Mouse (Mus musculus): Measurements from ENCODE around the gene Dnajc22. TPM values are rescaled to one million over a fixed set of nuclear protein-coding genes. Genes with fewer than 3 reads are reported as not detected.
"Not testable (repeated sequence)": the region's sequence is repeated elsewhere in the genome, so short reads cannot be mapped to it uniquely, and the experiment has no call there.

Gene Dnajc22
- polyA plus RNA-seq, 1 experiment from 2014 or later = 0.21 TPM

- no peak overlapping the region for H3K9ac ChIP-seq (replicated peaks; ENCODE audit: low read depth, low read length)
- H3K4me2 ChIP-seq (ENCODE audit: low read depth, low read length) = no peak overlapping the region
- no peak overlapping the region for H3K27ac ChIP-seq (ENCODE audit: low read depth, low read length)
- no peaks in the 10 kb centered on the region for H3K36me3 ChIP-seq (ENCODE audit: control insufficient read depth, insufficient read depth, low read length)
- no peaks in the 10 kb centered on the region for H3K9me3 ChIP-seq (ENCODE audit: control insufficient read depth, low read length)
- ATAC-seq (ENCODE audit: low read depth) = no peak
- H3K27me3 ChIP-seq (ENCODE audit: control insufficient read depth, insufficient read depth, low read length) = no peaks in the 10 kb centered on the region
- WGBS = 88% methylated on average over 1 of the region's 1 CpGs
- H3K4me3 ChIP-seq (ENCODE audit: low read depth, low read length) = no peak overlapping the region
- H3K4me1 ChIP-seq (ENCODE audit: control insufficient read depth, insufficient read depth, low read length) = peaks cover 9% of the 10 kb centered on the region; the same call in 1 of the 2 replicates
Observed at GRCm38 (mm10) chr15:99071988-99072387, 21.0 kb upstream of the Dnajc22 start.

GRCm38 (mm10) chr15:99074019-99074599 lies 18.9 kb upstream of the Dnajc22 start, which contains the start of gene Troap:
Gene Troap, plus strand, starts transcription at chr15:99074575.
- H3K27ac ChIP-seq (ENCODE audit: low read depth, low read length) = peak within 1 kb of the TSS; percentile 92
- 17% methylated on average over 9 of the region's 9 CpGs for WGBS
- H3K27me3 ChIP-seq (ENCODE audit: control insufficient read depth, insufficient read depth, low read length) = no peaks in the 10 kb centered on the region
- no peak; the same call in 1 of the 2 replicates for ATAC-seq (ENCODE audit: low read depth)
- peaks cover 9% of the 10 kb centered on the region; the same call in 1 of the 2 replicates for H3K4me1 ChIP-seq (ENCODE audit: control insufficient read depth, insufficient read depth, low read length)
- no peaks in the 10 kb centered on the region for H3K9me3 ChIP-seq (ENCODE audit: control insufficient read depth, low read length)
- H3K4me2 ChIP-seq (ENCODE audit: low read depth, low read length) = peak within 1 kb of the TSS; percentile 97
- H3K9ac ChIP-seq (replicated peaks; ENCODE audit: low read depth, low read length) = peak within 1 kb of the TSS; percentile 83
- H3K36me3 ChIP-seq (ENCODE audit: control insufficient read depth, insufficient read depth, low read length) = no peaks in the 10 kb centered on the region
- H3K4me3 ChIP-seq (ENCODE audit: low read depth, low read length) = peak within 1 kb of the TSS; percentile 47

DNA sequence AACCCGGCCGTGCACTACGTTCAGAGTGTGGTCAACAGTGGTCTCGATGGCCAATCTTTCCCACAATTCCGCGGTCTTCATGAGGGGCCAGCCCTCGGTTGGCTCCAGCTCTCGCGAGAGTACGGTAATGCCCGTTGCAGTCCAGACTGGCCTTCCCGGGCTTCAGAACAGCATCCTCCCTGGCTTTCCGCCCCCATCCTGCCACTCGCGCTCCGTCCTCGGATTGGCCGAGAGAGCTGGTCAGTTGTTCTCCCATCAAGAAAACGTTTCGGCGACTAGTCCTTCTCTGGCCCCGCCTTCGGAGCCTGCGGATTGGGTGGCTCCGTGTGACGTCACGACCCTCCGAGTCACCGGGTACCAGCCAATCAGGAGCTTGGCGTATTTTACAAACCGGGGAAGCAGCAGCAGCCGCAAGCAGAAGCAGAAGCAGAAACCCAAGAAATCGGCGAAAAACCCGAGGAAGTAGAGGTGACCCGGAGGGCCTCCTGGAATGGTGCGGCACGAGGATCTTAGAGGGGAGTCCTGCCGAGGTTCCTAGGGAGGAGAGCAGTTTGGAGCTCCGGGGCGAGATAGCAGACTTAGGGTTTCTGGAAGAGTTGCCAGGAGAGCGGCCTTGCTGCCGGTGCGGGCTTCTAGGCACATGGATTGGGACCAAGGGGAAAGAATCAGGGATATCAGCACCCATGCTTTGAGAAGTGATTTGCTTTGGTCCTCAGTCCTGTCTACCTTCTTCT lies 18.2 kb upstream of the Dnajc22 start:
- H3K27ac ChIP-seq (ENCODE audit: low read depth, low read length) = peak overlapping the region; percentile 92
- under 1% methylated on average over 44 of the region's 44 CpGs for WGBS
- H3K4me3 ChIP-seq (ENCODE audit: low read depth, low read length) = peak overlapping the region; percentile 47
- no peaks in the 10 kb centered on the region for H3K36me3 ChIP-seq (ENCODE audit: control insufficient read depth, insufficient read depth, low read length)
- no peaks in the 10 kb centered on the region for H3K27me3 ChIP-seq (ENCODE audit: control insufficient read depth, insufficient read depth, low read length)
- peaks cover 9% of the 10 kb centered on the region; the same call in 1 of the 2 replicates for H3K4me1 ChIP-seq (ENCODE audit: control insufficient read depth, insufficient read depth, low read length)
- peak; percentile 97 for ATAC-seq (ENCODE audit: low read depth)
- peak overlapping the region; percentile 97 for H3K4me2 ChIP-seq (ENCODE audit: low read depth, low read length)
- H3K9ac ChIP-seq (replicated peaks; ENCODE audit: low read depth, low read length) = peak overlapping the region; percentile 83
- no peaks in the 10 kb centered on the region for H3K9me3 ChIP-seq (ENCODE audit: control insufficient read depth, low read length)

DNA sequence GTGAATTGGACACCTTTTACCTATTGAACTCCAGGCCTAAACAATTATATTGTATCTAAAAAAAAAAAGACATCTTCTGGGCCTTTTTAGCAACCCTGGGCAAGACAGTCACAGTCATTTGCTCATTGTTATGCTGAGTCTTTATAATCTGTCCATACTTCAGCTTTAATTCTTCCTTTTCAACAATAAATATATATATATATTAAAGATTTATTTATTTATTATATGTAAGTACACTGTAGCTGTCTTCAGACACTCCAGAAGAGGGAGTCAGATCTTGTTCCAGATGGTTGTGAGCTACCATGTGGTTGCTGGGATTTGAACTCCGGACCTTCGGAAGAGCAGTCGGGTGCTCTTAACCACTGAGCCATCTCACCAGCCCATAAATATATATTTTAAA lies 17.0 kb upstream of the Dnajc22 start:
- H3K9me3 ChIP-seq (ENCODE audit: control insufficient read depth, low read length); ATAC-seq (ENCODE audit: low read depth); H3K9ac ChIP-seq (replicated peaks; ENCODE audit: low read depth, low read length); H3K27ac ChIP-seq (ENCODE audit: low read depth, low read length); H3K27me3 ChIP-seq (ENCODE audit: control insufficient read depth, insufficient read depth, low read length); H3K36me3 ChIP-seq (ENCODE audit: control insufficient read depth, insufficient read depth, low read length); H3K4me1 ChIP-seq (ENCODE audit: control insufficient read depth, insufficient read depth, low read length); H3K4me2 ChIP-seq (ENCODE audit: low read depth, low read length); H3K4me3 ChIP-seq (ENCODE audit: low read depth, low read length): not testable (repeated sequence)
- WGBS = 99% methylated on average over 3 of the region's 3 CpGs

- Histone ChIP-seq H3K27ac (ENCODE audit: low read depth, low read length) (no peak overlapping the region), H3K9me3 (ENCODE audit: control insufficient read depth, low read length) (no peaks in the 10 kb centered on the region), H3K9ac (replicated peaks; ENCODE audit: low read depth, low read length) (no peak overlapping the region), H3K36me3 (ENCODE audit: control insufficient read depth, insufficient read depth, low read length) (no peaks in the 10 kb centered on the region), H3K4me3 (ENCODE audit: low read depth, low read length) (no peak overlapping the region), H3K4me2 (ENCODE audit: low read depth, low read length) (no peak overlapping the region), H3K27me3 (ENCODE audit: control insufficient read depth, insufficient read depth, low read length) (no peaks in the 10 kb centered on the region), H3K4me1 (ENCODE audit: control insufficient read depth, insufficient read depth, low read length) (peaks cover 9% of the 10 kb centered on the region; the same call in 1 of the 2 replicates)
- ATAC-seq (ENCODE audit: low read depth) = no peak
- WGBS = 80% methylated on average over 15 of the region's 15 CpGs
Observed at GRCm38 (mm10) chr15:99078181-99078910, 14.6 kb upstream of the Dnajc22 start.

GRCm38 (mm10) chr15:99079804-99080203 lies 13.2 kb upstream of the Dnajc22 start:
- no peak overlapping the region for H3K4me3 ChIP-seq (ENCODE audit: low read depth, low read length)
- no peak overlapping the region for H3K9ac ChIP-seq (replicated peaks; ENCODE audit: low read depth, low read length)
- H3K4me1 ChIP-seq (ENCODE audit: control insufficient read depth, insufficient read depth, low read length) = peaks cover 4% of the 10 kb centered on the region; the same call in 1 of the 2 replicates
- ATAC-seq (ENCODE audit: low read depth) = no peak
- H3K9me3 ChIP-seq (ENCODE audit: control insufficient read depth, low read length) = no peaks in the 10 kb centered on the region
- no peak overlapping the region for H3K4me2 ChIP-seq (ENCODE audit: low read depth, low read length)
- 82% methylated on average over 3 of the region's 3 CpGs for WGBS
- H3K27me3 ChIP-seq (ENCODE audit: control insufficient read depth, insufficient read depth, low read length) = no peaks in the 10 kb centered on the region
- no peak overlapping the region for H3K27ac ChIP-seq (ENCODE audit: low read depth, low read length)
- no peaks in the 10 kb centered on the region for H3K36me3 ChIP-seq (ENCODE audit: control insufficient read depth, insufficient read depth, low read length)

DNA sequence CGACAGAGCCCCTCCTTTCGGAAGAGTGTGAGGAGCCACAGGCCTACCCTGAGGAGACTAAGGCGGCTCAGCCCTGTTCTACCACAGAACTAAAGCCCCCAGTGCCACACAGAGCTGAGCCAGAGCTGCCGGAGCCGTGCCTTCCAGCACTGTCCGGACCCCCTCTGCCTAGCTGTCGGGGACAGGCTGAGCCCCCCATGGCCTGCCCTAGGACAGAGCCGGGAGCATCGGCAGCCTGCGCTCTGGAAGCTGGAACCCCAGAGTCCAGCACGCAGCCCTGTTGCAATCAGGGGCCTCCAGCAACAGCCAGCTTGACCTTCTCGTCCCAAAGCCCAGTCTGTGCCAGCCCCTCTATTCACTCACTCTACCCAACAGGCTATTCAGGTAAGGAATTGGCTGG lies 10.6 kb upstream of the Dnajc22 start:
- H3K27me3 ChIP-seq (ENCODE audit: control insufficient read depth, insufficient read depth, low read length) = peaks cover 23% of the 10 kb centered on the region
- no peak overlapping the region for H3K4me2 ChIP-seq (ENCODE audit: low read depth, low read length)
- H3K9me3 ChIP-seq (ENCODE audit: control insufficient read depth, low read length) = no peaks in the 10 kb centered on the region
- no peak overlapping the region for H3K4me3 ChIP-seq (ENCODE audit: low read depth, low read length)
- no peak overlapping the region for H3K9ac ChIP-seq (replicated peaks; ENCODE audit: low read depth, low read length)
- no peak overlapping the region for H3K27ac ChIP-seq (ENCODE audit: low read depth, low read length)
- ATAC-seq (ENCODE audit: low read depth) = no peak
- H3K4me1 ChIP-seq (ENCODE audit: control insufficient read depth, insufficient read depth, low read length) = no peaks in the 10 kb centered on the region
- WGBS = 95% methylated on average over 12 of the region's 12 CpGs
- no peaks in the 10 kb centered on the region for H3K36me3 ChIP-seq (ENCODE audit: control insufficient read depth, insufficient read depth, low read length)

- Histone ChIP-seq H3K27ac (ENCODE audit: low read depth, low read length) (no peak overlapping the region), H3K9me3 (ENCODE audit: control insufficient read depth, low read length) (no peaks in the 10 kb centered on the region), H3K36me3 (ENCODE audit: control insufficient read depth, insufficient read depth, low read length) (no peaks in the 10 kb centered on the region), H3K9ac (replicated peaks; ENCODE audit: low read depth, low read length) (no peak overlapping the region), H3K4me1 (ENCODE audit: control insufficient read depth, insufficient read depth, low read length) (no peaks in the 10 kb centered on the region), H3K4me3 (ENCODE audit: low read depth, low read length) (no peak overlapping the region), H3K27me3 (ENCODE audit: control insufficient read depth, insufficient read depth, low read length) (peaks cover 27% of the 10 kb centered on the region), H3K4me2 (ENCODE audit: low read depth, low read length) (no peak overlapping the region)
- 94% methylated on average over 16 of the region's 16 CpGs for WGBS
- no peak for ATAC-seq (ENCODE audit: low read depth)
Observed at GRCm38 (mm10) chr15:99082840-99083239, 10.1 kb upstream of the Dnajc22 start.

DNA sequence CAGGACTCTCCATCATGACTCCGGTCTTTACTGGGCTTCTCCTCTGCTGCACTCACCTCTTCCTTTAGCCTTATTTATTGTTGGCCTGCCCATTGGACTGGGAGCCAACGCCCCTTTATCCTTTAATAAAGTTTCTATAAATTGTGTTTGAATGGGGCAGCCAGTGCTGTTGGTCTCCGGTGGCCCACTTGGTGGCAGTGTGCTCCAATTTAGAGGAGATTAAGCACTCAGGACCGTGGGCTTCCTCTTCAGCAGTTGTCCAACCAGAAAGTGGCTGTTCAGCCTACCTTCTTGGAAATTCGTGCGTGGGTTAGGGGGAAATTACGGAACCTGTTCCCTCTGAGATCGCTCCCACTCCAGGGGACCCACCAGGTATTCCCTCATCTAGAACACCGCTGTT lies 9.7 kb upstream of the Dnajc22 start:
- WGBS = 71% methylated on average over 9 of the region's 9 CpGs
- Histone ChIP-seq H3K4me2 (ENCODE audit: low read depth, low read length) (no peak overlapping the region), H3K9ac (replicated peaks; ENCODE audit: low read depth, low read length) (no peak overlapping the region), H3K36me3 (ENCODE audit: control insufficient read depth, insufficient read depth, low read length) (no peaks in the 10 kb centered on the region), H3K9me3 (ENCODE audit: control insufficient read depth, low read length) (no peaks in the 10 kb centered on the region), H3K4me3 (ENCODE audit: low read depth, low read length) (no peak overlapping the region), H3K27ac (ENCODE audit: low read depth, low read length) (no peak overlapping the region), H3K27me3 (ENCODE audit: control insufficient read depth, insufficient read depth, low read length) (peaks cover 29% of the 10 kb centered on the region), H3K4me1 (ENCODE audit: control insufficient read depth, insufficient read depth, low read length) (peaks cover 3% of the 10 kb centered on the region; the same call in 1 of the 2 replicates)
- no peak for ATAC-seq (ENCODE audit: low read depth)

Data from neural tube, embryonic 14.5 days (tissue).